In the genomic region with DNA sequence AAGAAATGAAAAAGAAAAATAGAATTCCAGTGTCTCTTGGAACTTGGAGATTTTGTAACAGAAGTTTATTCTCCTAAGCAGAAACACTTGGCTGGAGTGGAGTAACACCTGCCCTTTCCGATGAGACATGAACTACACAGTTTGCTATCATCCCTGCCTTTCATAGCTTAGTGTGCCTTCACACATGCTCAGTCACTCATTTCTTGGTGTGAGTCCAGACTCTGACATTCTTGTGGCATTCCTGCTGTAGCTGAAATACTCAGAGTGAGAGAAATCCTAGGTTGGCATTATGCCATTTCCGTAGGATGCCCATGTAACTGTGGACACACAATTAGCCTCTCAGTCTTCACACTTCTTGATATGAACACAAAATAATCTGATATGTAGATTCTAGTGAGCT, we compare ENCODE assay signal across 23 mouse cellular contexts.
DNase-seq lines count a peak whose midpoint lies in the region; ATAC-seq lines count a peak whose summit lies in the region.
"Had no signal": no experiment of that assay in that cellular context is flagged by ENCODE, and none has a peak within 500 bp of the region (broad histone marks: within the 10 kb centered on the region; RNA-seq: fewer than 3 reads in every experiment).

No protein-coding gene starts in this region.

- WGBS in forebrain, embryonic 13.5 days = 73% methylated on average over 2 of the region's 2 CpGs
- 94% methylated on average over 2 of the region's 2 CpGs for WGBS in forebrain, embryonic 11.5 days

- no peak for DNase-seq in forebrain, embryonic 11.5 days (ENCODE audit: low spot score)
- DNase-seq in layer of hippocampus, adult 11-12 months (ENCODE audit: low spot score) = peak; percentile 4
- DNase-seq in layer of hippocampus, adult 9-11 months = no peak
- DNase-seq in 3T3-L1 (ENCODE audit: low read depth, low spot score) = peak; percentile 75
- DNase-seq in brain, adult 2 months (ENCODE audit: low read depth, low spot score) = peak; percentile 38
- no peak for DNase-seq in T-cell, adult 2 months (ENCODE audit: low spot score)
- no peak for DNase-seq in thymus, postnatal 10 days (ENCODE audit: low spot score in 2 of 2)
- DNase-seq: adrenal gland, postnatal 14 days; cerebellum, adult 2 months; gastrocnemius, postnatal 36 days; heart, postnatal 36 days; kidney, postnatal 36 days; lung, postnatal 10 days; right cerebral cortex, postnatal 14 days; thymus, adult 2 months had no signal

- H3K9ac ChIP-seq in forebrain, embryonic 13.5 days = no peak overlapping the region
- no peak overlapping the region for H3K9ac ChIP-seq in forebrain, embryonic 11.5 days (ENCODE audit: low read length)
- H3K9ac ChIP-seq: embryonic facial prominence, embryonic 13.5 days; hindbrain, embryonic 15.5 days; limb, embryonic 13.5 days; liver, embryonic 15.5 days; midbrain, embryonic 12.5 days had no signal

- no peak overlapping the region for H3K4me3 ChIP-seq in forebrain, embryonic 13.5 days
- no peak overlapping the region for H3K4me3 ChIP-seq in forebrain, embryonic 11.5 days (ENCODE audit: low read depth, low read length)
- H3K4me3 ChIP-seq: embryonic facial prominence, embryonic 13.5 days; hindbrain, embryonic 15.5 days; limb, embryonic 13.5 days; liver, embryonic 15.5 days; midbrain, embryonic 12.5 days had no signal

- no peaks in the 10 kb centered on the region for H3K9me3 ChIP-seq in forebrain, embryonic 13.5 days (replicated peaks)
- H3K9me3 ChIP-seq in forebrain, embryonic 11.5 days (ENCODE audit: control insufficient read depth, low read length) = no peaks in the 10 kb centered on the region
- H3K9me3 ChIP-seq: embryonic facial prominence, embryonic 13.5 days; hindbrain, embryonic 15.5 days; limb, embryonic 13.5 days; liver, embryonic 15.5 days; midbrain, embryonic 12.5 days had no signal

- ATAC-seq in forebrain, embryonic 13.5 days = peak; percentile 74; the same call in 1 of the 2 replicates
- no peak for ATAC-seq in forebrain, embryonic 11.5 days (replicated peaks; ENCODE audit: low FRiP score)
- ATAC-seq: intestine, embryonic 16.5 days had no signal

- H3K4me1 ChIP-seq in forebrain, embryonic 13.5 days = peaks cover 4% of the 10 kb centered on the region
- no peaks in the 10 kb centered on the region for H3K4me1 ChIP-seq in forebrain, embryonic 11.5 days (replicated peaks; ENCODE audit: control insufficient read depth, insufficient read depth, low read length)
- H3K4me1 ChIP-seq: limb, embryonic 13.5 days; liver, embryonic 15.5 days; midbrain, embryonic 12.5 days had no signal

- no peak overlapping the region for H3K27ac ChIP-seq in forebrain, embryonic 13.5 days
- no peak overlapping the region for H3K27ac ChIP-seq in forebrain, embryonic 11.5 days (ENCODE audit: low read depth, low read length)
- H3K27ac ChIP-seq: embryonic facial prominence, embryonic 13.5 days; hindbrain, embryonic 15.5 days; limb, embryonic 13.5 days; liver, embryonic 15.5 days; midbrain, embryonic 12.5 days had no signal

- H3K27me3 ChIP-seq in forebrain, embryonic 13.5 days = no peaks in the 10 kb centered on the region
- H3K27me3 ChIP-seq in forebrain, embryonic 11.5 days (ENCODE audit: control insufficient read depth, insufficient read depth, low read length) = no peaks in the 10 kb centered on the region
- H3K27me3 ChIP-seq: embryonic facial prominence, embryonic 13.5 days; hindbrain, embryonic 15.5 days; limb, embryonic 13.5 days; liver, embryonic 15.5 days; midbrain, embryonic 12.5 days had no signal

- no peaks in the 10 kb centered on the region for H3K36me3 ChIP-seq in forebrain, embryonic 13.5 days (ENCODE audit: poor library complexity, severe bottlenecking)
- no peaks in the 10 kb centered on the region for H3K36me3 ChIP-seq in forebrain, embryonic 11.5 days (ENCODE audit: control insufficient read depth, insufficient read depth, low read length)
- H3K36me3 ChIP-seq: embryonic facial prominence, embryonic 13.5 days; hindbrain, embryonic 15.5 days; limb, embryonic 13.5 days; liver, embryonic 15.5 days; midbrain, embryonic 12.5 days had no signal

- H3K4me2 ChIP-seq in forebrain, embryonic 13.5 days = no peak overlapping the region
- H3K4me2 ChIP-seq in forebrain, embryonic 11.5 days (ENCODE audit: low read depth, low read length, severe bottlenecking) = no peak overlapping the region
- H3K4me2 ChIP-seq: embryonic facial prominence, embryonic 13.5 days; heart, embryonic 11.5 days; hindbrain, embryonic 15.5 days; limb, embryonic 13.5 days; liver, embryonic 15.5 days; midbrain, embryonic 12.5 days had no signal

Comparison
In these comparisons a context has a peak if more than half of its experiments do, and no peak if none do; other contexts are left out.
1. DNase-seq: peak in layer of hippocampus, adult 11-12 months (single experiment), 3T3-L1 (single experiment) and brain, adult 2 months (single experiment); none in forebrain, embryonic 11.5 days (single experiment), layer of hippocampus, adult 9-11 months (single experiment), T-cell, adult 2 months (single experiment) and thymus, postnatal 10 days (0 of 2).